ENCODE assay signal across 29 mouse cellular contexts in the genomic region with DNA sequence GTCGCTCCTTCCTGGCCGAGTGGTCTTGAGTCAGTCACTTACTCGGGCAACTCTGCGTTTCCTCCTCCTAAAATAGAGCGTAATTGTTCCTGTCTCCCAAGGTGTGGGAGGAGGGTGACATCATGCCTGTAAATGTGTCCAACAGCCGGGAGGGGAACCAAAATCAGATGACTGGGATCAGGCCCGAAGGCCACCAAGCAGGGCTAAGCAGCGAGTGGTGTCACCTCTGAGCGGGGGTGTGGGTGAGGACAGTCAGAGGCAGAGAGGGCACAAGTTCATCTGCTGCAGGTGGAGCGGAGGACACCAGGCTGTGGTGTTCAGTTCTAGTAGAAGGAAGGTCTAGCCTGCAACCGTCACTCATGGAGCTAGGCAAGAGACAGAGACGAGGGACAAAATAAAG. TPM values are rescaled to one million over a fixed set of nuclear protein-coding genes. Genes with fewer than 3 reads are reported as not detected.
"Had no signal": no experiment of that assay in that cellular context is flagged by ENCODE, and none has a peak within 500 bp of the region (broad histone marks: within the 10 kb centered on the region; RNA-seq: fewer than 3 reads in every experiment).

No protein-coding gene starts in this region.

- H3K4me3 ChIP-seq: gastrocnemius, adult 2 months; heart, embryonic 13.5 days; heart, embryonic 15.5 days; hindbrain, embryonic 10.5 days; hindbrain, embryonic 12.5 days; kidney, embryonic 15.5 days; left cerebral cortex, adult 2 months; limb, embryonic 10.5 days; limb, embryonic 12.5 days had no signal

- H3K4me2 ChIP-seq: heart, embryonic 11.5 days; heart, embryonic 13.5 days; heart, embryonic 15.5 days; hindbrain, embryonic 12.5 days; hindbrain, embryonic 14.5 days; kidney, embryonic 15.5 days; limb, embryonic 12.5 days; liver, embryonic 11.5 days had no signal

- H3K27me3 ChIP-seq: heart, embryonic 13.5 days; heart, embryonic 15.5 days; hindbrain, embryonic 12.5 days; kidney, embryonic 15.5 days; limb, embryonic 12.5 days had no signal

- DNase-seq: gastrocnemius, adult 2 months; gastrocnemius, postnatal 10 days; gastrocnemius, postnatal 25 days; heart, adult 18-20 months; heart, postnatal 10 days; heart, postnatal 4 days; kidney, adult 11 months; kidney, adult 2 months; kidney, adult 9 months; kidney, postnatal 14 days; kidney, postnatal 36 days; layer of hippocampus, adult 9-11 months; liver had no signal

- H3K36me3 ChIP-seq: heart, embryonic 13.5 days; heart, embryonic 15.5 days; hindbrain, embryonic 10.5 days; hindbrain, embryonic 12.5 days; kidney, embryonic 15.5 days; limb, embryonic 10.5 days; limb, embryonic 12.5 days had no signal

- H3K9me3 ChIP-seq: heart, embryonic 13.5 days; heart, embryonic 15.5 days; hindbrain, embryonic 10.5 days; hindbrain, embryonic 12.5 days; kidney, embryonic 15.5 days; limb, embryonic 10.5 days had no signal

- H3K4me1 ChIP-seq: hindbrain, embryonic 12.5 days had no signal

- ATAC-seq: hindbrain, embryonic 16.5 days; inflammation-experienced regulatory T-cells, adult 6 months; intestine, embryonic 16.5 days had no signal

- H3K27ac ChIP-seq: gastrocnemius, adult 2 months; heart, embryonic 13.5 days; heart, embryonic 15.5 days; hindbrain, embryonic 10.5 days; hindbrain, embryonic 12.5 days; hindbrain, embryonic 14.5 days; kidney, embryonic 15.5 days; kidney, postnatal 0 days; left cerebral cortex, adult 2 months; limb, embryonic 10.5 days; limb, embryonic 12.5 days had no signal

- H3K9ac ChIP-seq: heart, embryonic 13.5 days; heart, embryonic 15.5 days; hindbrain, embryonic 12.5 days; hindbrain, embryonic 14.5 days; kidney, embryonic 15.5 days; limb, embryonic 12.5 days had no signal

RNA-seq across cellular contexts. Expression of gene Ripor3, which starts 53.3 kb away (rescaled TPM):
- total RNA-seq: granulocyte monocyte progenitor cell, adult 5-6 weeks had no signal
